Mouse (Mus musculus): ENCODE data around the gene Klhl33.

Gene Klhl33

GRCm38 (mm10) chr14:50897374-50897765, at the start of gene Klhl33:
TSS of gene Klhl33 (minus strand) at chr14:50897507.
- ChIA-PET CTCF (interaction anchor here in 2 of 4 experiments (0.6 to 1.1 kb wide), 2 partner anchors 23 to 188 kb away, joined by 3 read pairs; no protein-coding TSS in a partner anchor), POLR2A (interaction anchor here in 2 of 4 experiments (1.0 to 3.4 kb wide), 5 partner anchors 10 to 41 kb away, joined by 3 to 20 read pairs (median 4); partner anchors contain the start of genes Pip4p1 (in 1 of the 2) and Pnp (in 1 of the 2))

GRCm38 (mm10) chr14:50945526-50945925, 48.2 kb upstream of the Klhl33 start:
- CTCF ChIA-PET = interaction anchor here in 1 of 4 experiments (0.8 kb wide), 1 partner anchor 11 kb away, joined by 14 read pairs; no protein-coding TSS in a partner anchor
- POLR2A ChIA-PET = interaction anchor here in 3 of 4 experiments (0.6 to 2.4 kb wide), 15 partner anchors 9 to 126 kb away, joined by 3 to 60 read pairs (median 5); partner anchors contain the start of genes Pip4p1 (in 2 of the 3), Pnp (in 2 of the 3), Apex1 (in 1 of the 3) and Osgep (in 1 of the 3)

- POLR2A ChIA-PET = interaction anchor here in 3 of 4 experiments (0.6 to 2.4 kb wide), 19 partner anchors 9 to 140 kb away, joined by 3 to 60 read pairs (median 4); partner anchors contain the start of genes Pip4p1 (in 2 of the 3), Pnp (in 2 of the 3), Apex1 (in 1 of the 3) and Osgep (in 1 of the 3)
- CTCF ChIA-PET = interaction anchor here in 2 of 4 experiments (0.7 to 0.8 kb wide), 2 partner anchors 12 to 124 kb away, joined by 3 to 14 read pairs; no protein-coding TSS in a partner anchor
Measured at GRCm38 (mm10) chr14:50945081-50945480, 47.8 kb upstream of the Klhl33 start.

- ChIA-PET POLR2A (interaction anchor here in 3 of 4 experiments (0.6 to 2.4 kb wide), 17 partner anchors 10 to 139 kb away, joined by 3 to 60 read pairs (median 5); partner anchors contain the start of genes Pip4p1 (in 2 of the 3), Pnp (in 2 of the 3), Apex1 (in 1 of the 3) and Osgep (in 1 of the 3)), CTCF (interaction anchor here in 2 of 4 experiments (0.7 to 0.8 kb wide), 2 partner anchors 12 to 124 kb away, joined by 3 to 14 read pairs; no protein-coding TSS in a partner anchor)
Measured at GRCm38 (mm10) chr14:50944668-50945033, 47.3 kb upstream of the Klhl33 start.

GRCm38 (mm10) chr14:50943932-50944667, 46.8 kb upstream of the Klhl33 start, which contains the start of gene Gm49342:
TSS of gene Gm49342 (plus strand) at chr14:50944517.
- POLR2A ChIA-PET = interaction anchor here in 3 of 4 experiments (0.6 to 2.4 kb wide), 16 partner anchors 9 to 139 kb away, joined by 3 to 60 read pairs (median 5); partner anchors contain the start of genes Pip4p1 (in 2 of the 3), Pnp (in 2 of the 3), Apex1 (in 1 of the 3) and Osgep (in 1 of the 3)

GRCm38 (mm10) chr14:50938940-50939339, 41.6 kb upstream of the Klhl33 start:
- POLR2A ChIA-PET = interaction anchor here (0.6 to 4.6 kb wide), 26 partner anchors 8 to 154 kb away, joined by 3 to 59 read pairs (median 6); partner anchors contain the start of genes Osgep (in 3 of the 4), Pip4p1 (in 3 of the 4), Pnp (in 3 of the 4) and Apex1 (in 2 of the 4)
- CTCF ChIA-PET = interaction anchor here in 1 of 4 experiments (1.2 to 1.5 kb wide), 2 partner anchors 35 to 124 kb away, joined by 3 to 4 read pairs; no protein-coding TSS in a partner anchor

More at GRCm38 (mm10) chr14:50943932-50944667, 46.8 kb upstream of the Klhl33 start, which contains the start of gene Gm49342:
- CTCF ChIA-PET = no interaction called here

GRCm38 (mm10) chr14:50938119-50938908, 41.0 kb upstream of the Klhl33 start:
- CTCF ChIA-PET = interaction anchor here in 3 of 4 experiments (0.5 to 1.5 kb wide), 4 partner anchors 34 to 138 kb away, joined by 3 to 4 read pairs (median 4); no protein-coding TSS in a partner anchor
- POLR2A ChIA-PET = interaction anchor here (0.6 to 4.6 kb wide), 37 partner anchors 8 to 1166 kb away, joined by 3 to 59 read pairs (median 5); partner anchors contain the start of genes Osgep (in 3 of the 4), Pip4p1 (in 3 of the 4), Pnp (in 3 of the 4) and Apex1 (in 2 of the 4)

- CTCF ChIA-PET = no interaction called here
- POLR2A ChIA-PET = interaction anchor here in 2 of 4 experiments (0.5 to 4.6 kb wide), 8 partner anchors 8 to 143 kb away, joined by 3 to 59 read pairs (median 8); partner anchors contain the start of genes Apex1 (in 1 of the 2), Osgep (in 1 of the 2), Pip4p1 (in 1 of the 2) and Pnp (in 1 of the 2)
Measured at GRCm38 (mm10) chr14:50936649-50937048, 39.3 kb upstream of the Klhl33 start.

GRCm38 (mm10) chr14:50931493-50932020, 34.2 kb upstream of the Klhl33 start:
- ChIA-PET CTCF (interaction anchor here in 1 of 4 experiments (0.6 kb wide), 1 partner anchor 132 kb away, joined by 3 read pairs; no protein-coding TSS in a partner anchor), POLR2A (interaction anchor here (0.6 to 12.2 kb wide), 66 partner anchors 7 to 1760 kb away, joined by 3 to 159 read pairs (median 6); partner anchors contain the start of genes Ccnb1ip1 (in 4 of the 4), Parp2 (in 4 of the 4), Gm49342 (in 2 of the 4) and Tep1 (in 2 of the 4))

- POLR2A ChIA-PET = interaction anchor here (0.6 to 12.2 kb wide), 72 partner anchors 7 to 1759 kb away, joined by 3 to 159 read pairs (median 5); partner anchors contain the start of genes Ccnb1ip1 (in 4 of the 4), Parp2 (in 4 of the 4), Gm49342 (in 2 of the 4) and Tep1 (in 2 of the 4)
- CTCF ChIA-PET = interaction anchor here in 1 of 4 experiments (0.6 kb wide), 1 partner anchor 133 kb away, joined by 3 read pairs; no protein-coding TSS in a partner anchor
Measured at GRCm38 (mm10) chr14:50930754-50931492, 33.6 kb upstream of the Klhl33 start, which contains the start of the genes Pip4p1 and Pnp. TSS of gene Pip4p1 (minus strand) at chr14:50930856. TSS of gene Pnp (plus strand) at chr14:50931082.

GRCm38 (mm10) chr14:50930377-50930753, 33.1 kb upstream of the Klhl33 start:
- CTCF ChIA-PET = no interaction called here

GRCm38 (mm10) chr14:50929951-50930350, 32.6 kb upstream of the Klhl33 start:
- ChIA-PET POLR2A (interaction anchor here in 3 of 4 experiments (0.6 to 12.2 kb wide), 34 partner anchors 9 to 145 kb away, joined by 3 to 159 read pairs (median 7); partner anchors contain the start of genes Gm49342 (in 2 of the 3), Ccnb1ip1 (in 1 of the 3), Klhl33 (in 1 of the 3) and Parp2 (in 1 of the 3)), CTCF (no interaction called here)

More at GRCm38 (mm10) chr14:50930377-50930753, 33.1 kb upstream of the Klhl33 start:
- POLR2A ChIA-PET = interaction anchor here (0.6 to 12.2 kb wide), 58 partner anchors 8 to 1349 kb away, joined by 3 to 159 read pairs (median 5); partner anchors contain the start of genes Ccnb1ip1 (in 4 of the 4), Parp2 (in 4 of the 4), Gm49342 (in 2 of the 4) and Klhl33 (in 1 of the 4)

- ChIA-PET POLR2A (interaction anchor here in 2 of 4 experiments (1.0 to 12.2 kb wide), 7 partner anchors 11 to 162 kb away, joined by 3 to 159 read pairs (median 5); partner anchors contain the start of genes Ccnb1ip1 (in 1 of the 2) and Parp2 (in 1 of the 2)), CTCF (no interaction called here)
Measured at GRCm38 (mm10) chr14:50927366-50927765, 30.1 kb upstream of the Klhl33 start.

GRCm38 (mm10) chr14:50925111-50925920, 28.0 kb upstream of the Klhl33 start:
- CTCF ChIA-PET = interaction anchor here in 1 of 4 experiments (1.2 kb wide), 1 partner anchor 21 kb away, joined by 3 read pairs; no protein-coding TSS in a partner anchor
- POLR2A ChIA-PET = interaction anchor here (0.6 to 12.2 kb wide), 24 partner anchors 10 to 139 kb away, joined by 3 to 159 read pairs (median 6); partner anchors contain the start of genes Ccnb1ip1 (in 1 of the 4), Gm49342 (in 1 of the 4) and Parp2 (in 1 of the 4)
